Comparison of ENCODE assay signal across 22 mouse cellular contexts in genomic region chr3:145600801-145601200, GRCm38 (mm10). TPM values are rescaled to one million over a fixed set of nuclear protein-coding genes. Genes with fewer than 3 reads are reported as not detected.
"Had no signal": no experiment of that assay in that cellular context is flagged by ENCODE, and none has a peak within 500 bp of the region (broad histone marks: within the 10 kb centered on the region; RNA-seq: fewer than 3 reads in every experiment).

No protein-coding gene starts in this region.

- H3K9me3 ChIP-seq: heart, embryonic 10.5 days; heart, embryonic 12.5 days; hindbrain, embryonic 13.5 days; intestine, embryonic 15.5 days; limb, embryonic 10.5 days; limb, embryonic 12.5 days had no signal

- H3K4me2 ChIP-seq: heart, embryonic 12.5 days; hindbrain, embryonic 13.5 days; intestine, embryonic 15.5 days; limb, embryonic 12.5 days had no signal

- H3K9ac ChIP-seq: heart, embryonic 12.5 days; hindbrain, embryonic 13.5 days; intestine, embryonic 15.5 days; limb, embryonic 12.5 days had no signal

- H3K4me1 ChIP-seq: limb, embryonic 10.5 days had no signal

- H3K4me3 ChIP-seq: gastrocnemius, adult 2 months; heart, embryonic 10.5 days; heart, embryonic 12.5 days; hindbrain, embryonic 13.5 days; intestine, embryonic 15.5 days; layer of hippocampus, adult 2 months; left cerebral cortex, adult 2 months; limb, embryonic 10.5 days; limb, embryonic 12.5 days had no signal

- H3K27ac ChIP-seq: gastrocnemius, adult 2 months; heart, embryonic 10.5 days; hindbrain, embryonic 13.5 days; intestine, embryonic 15.5 days; layer of hippocampus, adult 2 months; left cerebral cortex, adult 2 months; limb, embryonic 10.5 days; limb, embryonic 12.5 days had no signal

- H3K27me3 ChIP-seq: heart, embryonic 12.5 days; hindbrain, embryonic 13.5 days; intestine, embryonic 15.5 days; limb, embryonic 12.5 days had no signal

- ATAC-seq: forebrain, embryonic 16.5 days; hindbrain, embryonic 16.5 days; inflammation-experienced regulatory T-cells, adult 6 months; intestine, embryonic 15.5 days; intestine, postnatal 0 days had no signal

- DNase-seq: gastrocnemius, adult 2 months; gastrocnemius, postnatal 10 days; gastrocnemius, postnatal 25 days; heart, adult 18-20 months; heart, postnatal 10 days; kidney, adult 18-20 months; kidney, adult 8-10 months; kidney, postnatal 10 days; kidney, postnatal 25 days; kidney, postnatal 4 days had no signal

RNA-seq across cellular contexts. Expression of gene Ccn1, which starts 49.0 kb away (rescaled TPM):
- polyA plus RNA-seq: inflammation-experienced regulatory T-cells, adult 6 months had no signal
